Mouse (Mus musculus): ENCODE data around the gene Mrgbp.

The Mrgbp gene

GRCm38 (mm10) chr2:180581002-180581401, at the start of gene Mrgbp:
TSS of gene Mrgbp (plus strand) at chr2:180581304.
- peak; percentile 28 for DNase-seq (ENCODE audit: low spot score)

DNA sequence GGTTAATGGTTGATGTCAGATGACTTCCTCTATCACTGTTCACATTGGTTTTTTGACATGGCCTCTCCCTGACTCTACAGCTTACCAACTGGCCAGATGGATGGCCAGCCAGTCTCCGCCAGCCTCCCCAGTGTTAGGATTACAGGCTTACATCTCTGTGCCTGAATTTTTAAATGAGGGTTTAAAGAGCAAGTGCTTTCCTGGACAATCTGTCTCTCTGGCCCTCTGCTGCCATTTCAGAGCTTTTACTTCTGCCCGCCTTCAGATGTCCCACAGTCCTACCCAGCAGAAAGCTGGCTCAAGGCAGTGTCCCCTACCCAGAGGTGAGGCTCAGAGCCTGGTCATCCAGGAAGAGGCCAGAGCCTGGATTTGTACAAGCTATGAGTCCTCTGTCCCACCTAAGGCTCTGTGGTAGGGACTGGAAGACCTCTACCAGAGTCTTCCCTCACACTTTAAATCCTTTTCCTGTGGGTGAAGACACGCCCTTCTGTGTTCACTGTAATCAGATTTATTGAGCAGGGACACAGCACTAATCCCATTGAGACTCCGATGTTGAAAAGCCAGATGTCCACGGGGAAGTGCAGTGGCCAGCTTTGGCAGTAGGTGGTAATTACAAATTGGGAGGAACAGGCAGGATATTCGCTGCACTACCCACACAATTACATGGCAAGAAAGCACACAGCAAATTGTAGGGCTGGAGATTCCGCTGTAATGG, 49.3 kb upstream of the Mrgbp start:
- DNase-seq (ENCODE audit: low spot score) = no peak

DNA sequence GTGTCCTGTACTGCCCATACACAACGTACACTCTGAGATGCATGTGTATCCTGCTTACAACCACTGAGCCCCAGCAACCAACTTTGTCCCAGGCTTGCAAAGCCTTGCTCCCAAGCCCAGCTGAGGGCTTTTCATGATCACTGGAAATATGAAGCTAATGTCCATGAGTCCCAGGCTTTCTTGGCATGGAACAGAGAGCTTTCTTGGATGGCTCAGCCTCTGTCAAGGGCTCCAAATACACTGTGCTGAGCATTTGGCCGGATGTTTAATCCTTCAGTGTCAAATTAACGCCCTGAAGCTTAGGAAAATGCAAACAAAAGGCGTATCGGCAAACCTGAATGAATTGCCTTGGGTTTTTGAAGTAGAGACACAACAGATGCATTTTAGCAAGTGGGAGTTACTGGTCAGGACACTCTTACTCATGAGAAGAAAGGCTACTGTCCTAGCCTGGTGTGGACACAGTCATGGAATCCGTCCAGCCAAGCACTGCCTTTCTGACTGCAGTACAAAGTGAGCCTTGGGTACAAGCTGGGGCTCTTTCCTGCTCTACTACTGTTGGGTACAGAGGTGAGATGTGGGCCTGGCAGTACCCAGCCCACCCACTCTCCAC, 48.6 kb upstream of the Mrgbp start:
- DNase-seq (ENCODE audit: low spot score) = no peak

DNA sequence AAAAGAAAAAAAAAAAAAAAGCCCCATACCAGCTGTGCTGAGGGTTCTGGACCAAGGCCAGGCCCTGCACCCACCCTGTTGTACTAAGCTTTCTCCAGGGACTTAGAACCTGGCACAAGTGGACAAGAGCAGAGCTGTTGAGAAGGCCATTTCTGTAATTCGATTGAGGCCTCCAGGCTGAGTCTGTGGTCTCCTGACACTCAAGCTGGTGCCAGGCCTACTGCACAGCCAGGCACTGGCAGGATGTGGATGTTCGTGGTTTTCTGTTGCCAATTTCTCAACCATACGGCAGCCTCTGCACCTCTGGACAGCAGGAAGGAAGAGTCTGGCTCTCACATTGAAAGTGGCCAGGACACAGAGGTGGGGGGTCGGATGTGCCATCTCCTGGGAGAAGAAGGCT, 47.9 kb upstream of the Mrgbp start:
- DNase-seq (ENCODE audit: low spot score) = no peak

- DNase-seq (ENCODE audit: low spot score) = no peak
Measured at GRCm38 (mm10) chr2:180543675-180544074, 37.4 kb upstream of the Mrgbp start.

GRCm38 (mm10) chr2:180545046-180545445, 36.1 kb upstream of the Mrgbp start:
- DNase-seq (ENCODE audit: low spot score) = no peak

DNA sequence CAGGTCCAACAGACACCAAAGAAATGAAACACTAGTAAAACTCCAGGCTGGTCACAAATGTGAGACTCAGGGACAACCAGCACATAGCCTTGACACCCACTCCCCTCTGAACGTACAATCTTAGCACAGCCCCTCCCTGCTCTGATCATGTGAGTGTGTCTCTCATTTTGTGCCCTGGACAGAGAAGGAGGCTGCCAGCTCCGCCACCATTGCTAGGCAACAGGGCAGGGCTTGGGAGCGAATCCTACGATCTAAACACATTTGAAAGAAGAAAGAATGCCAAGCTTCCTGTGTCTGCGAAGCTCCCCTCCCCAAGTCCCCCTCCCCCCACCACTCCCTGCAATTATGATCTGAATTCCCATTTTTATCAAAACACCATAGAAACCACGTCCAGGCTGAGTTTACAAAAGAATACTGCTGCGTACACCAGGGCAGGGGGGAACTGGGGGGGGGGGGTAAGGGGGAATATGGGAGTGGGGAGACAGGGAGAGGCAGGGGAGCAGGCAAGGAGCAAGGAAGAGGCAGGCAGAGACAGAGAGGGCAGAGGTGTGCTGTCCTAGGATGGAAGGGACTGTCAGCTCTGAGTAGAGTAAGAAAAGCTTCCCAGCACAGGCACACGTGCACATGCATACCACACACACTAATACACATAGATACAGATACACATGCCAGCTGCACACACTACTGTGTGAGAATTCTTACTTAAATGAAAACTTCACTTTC, 33.6 kb upstream of the Mrgbp start:
- DNase-seq (ENCODE audit: low spot score) = no peak

- DNase-seq (ENCODE audit: low spot score) = no peak
Measured at GRCm38 (mm10) chr2:180552340-180552739, 28.8 kb upstream of the Mrgbp start.

DNA sequence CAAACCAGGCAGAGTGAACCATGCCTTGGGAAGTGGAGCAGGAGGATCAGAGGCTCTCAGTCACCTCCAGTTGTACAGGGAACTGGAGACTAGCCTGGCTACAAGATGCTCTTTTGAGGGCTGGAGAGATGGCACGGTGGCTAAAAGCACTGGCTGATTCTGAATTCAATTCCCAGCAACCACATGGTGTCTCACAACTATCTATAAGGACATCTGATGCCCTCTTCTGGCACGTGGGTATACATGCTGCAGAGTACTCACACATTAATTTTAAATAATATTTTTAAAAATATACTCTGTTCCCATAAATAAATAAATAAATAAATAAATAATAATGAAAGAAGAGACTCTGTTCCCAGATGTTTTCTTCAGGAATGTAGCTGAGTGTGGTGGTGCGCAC, 25.9 kb upstream of the Mrgbp start:
- DNase-seq (ENCODE audit: low spot score) = no peak

- no peak for DNase-seq (ENCODE audit: low spot score)
Measured at GRCm38 (mm10) chr2:180556470-180556869, 24.6 kb upstream of the Mrgbp start.

DNA sequence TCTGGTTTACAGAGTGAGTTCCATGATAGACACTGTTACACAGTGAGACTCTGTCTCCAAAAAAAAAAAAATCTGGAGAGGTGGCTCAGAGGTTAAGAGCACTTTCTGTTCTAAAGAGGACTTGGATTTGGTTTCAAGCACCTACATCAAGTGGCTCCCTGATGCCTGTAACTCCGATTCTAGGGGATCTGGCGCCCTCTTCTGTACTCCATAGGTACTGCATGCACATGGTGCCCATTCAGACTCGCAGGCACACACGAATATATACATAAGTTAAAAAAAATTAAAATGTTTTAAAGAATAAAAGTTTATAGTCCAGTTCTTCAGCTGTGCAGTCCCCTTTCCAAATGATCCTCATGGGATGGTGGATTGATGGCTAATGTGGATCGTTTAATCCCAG, 20.9 kb upstream of the Mrgbp start:
- DNase-seq (ENCODE audit: low spot score) = no peak

GRCm38 (mm10) chr2:180562146-180562545, 19.0 kb upstream of the Mrgbp start:
- no peak for DNase-seq (ENCODE audit: low spot score)

DNA sequence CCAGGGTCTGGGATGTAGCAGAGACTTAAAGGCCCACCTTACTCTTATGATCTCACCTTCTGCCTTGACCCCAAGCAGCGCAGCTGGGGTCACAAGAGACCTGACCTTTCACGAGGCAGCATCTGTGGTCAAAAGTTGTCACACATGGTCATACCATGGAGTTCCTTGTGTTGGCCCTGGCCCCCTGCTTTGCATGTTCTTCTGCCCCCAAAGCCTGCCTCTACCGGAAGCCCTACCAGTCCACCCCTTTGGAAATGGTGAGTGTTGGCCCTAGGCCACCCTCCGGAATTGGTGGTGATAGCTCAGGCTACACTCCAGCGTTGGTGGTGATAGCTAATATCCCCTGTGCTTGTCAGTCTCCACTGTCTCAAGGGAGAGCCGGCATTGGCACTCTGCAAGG, 17.8 kb upstream of the Mrgbp start:
- DNase-seq (ENCODE audit: low spot score) = no peak

GRCm38 (mm10) chr2:180563841-180564240, 17.3 kb upstream of the Mrgbp start:
- no peak for DNase-seq (ENCODE audit: low spot score)

DNA sequence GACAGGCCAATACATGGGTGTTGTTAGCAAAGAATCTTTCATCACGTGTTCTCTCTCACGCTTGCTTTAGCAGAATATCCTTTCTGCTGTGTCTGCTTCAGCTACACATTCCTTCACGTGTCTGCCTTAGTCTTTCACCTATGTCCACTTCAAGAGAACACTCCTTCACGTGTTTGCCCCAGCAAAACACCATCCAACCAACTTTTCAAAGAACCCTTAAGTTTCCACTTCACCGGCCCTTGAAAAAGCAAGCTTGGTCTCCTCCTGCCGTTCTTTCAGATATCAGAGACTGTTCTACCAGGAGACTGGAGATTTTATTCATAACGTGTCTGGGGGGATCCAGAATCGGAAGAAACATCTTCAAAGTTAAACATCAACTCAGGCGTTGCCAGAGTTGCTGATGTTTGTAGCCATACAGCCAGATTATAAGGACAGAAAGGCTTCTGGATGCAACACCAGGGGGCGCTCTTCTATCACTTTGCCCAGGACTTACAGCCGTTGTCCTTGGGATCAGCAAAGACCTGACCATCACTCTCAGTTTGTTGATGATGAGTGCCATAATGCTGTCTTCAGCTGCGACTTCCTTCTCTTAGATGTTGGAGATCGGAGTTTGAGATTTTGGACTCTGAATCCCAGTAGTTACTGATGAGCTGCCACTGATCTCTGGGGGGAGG, 14.7 kb upstream of the Mrgbp start:
- DNase-seq (ENCODE audit: low spot score) = peak; percentile 47

DNA sequence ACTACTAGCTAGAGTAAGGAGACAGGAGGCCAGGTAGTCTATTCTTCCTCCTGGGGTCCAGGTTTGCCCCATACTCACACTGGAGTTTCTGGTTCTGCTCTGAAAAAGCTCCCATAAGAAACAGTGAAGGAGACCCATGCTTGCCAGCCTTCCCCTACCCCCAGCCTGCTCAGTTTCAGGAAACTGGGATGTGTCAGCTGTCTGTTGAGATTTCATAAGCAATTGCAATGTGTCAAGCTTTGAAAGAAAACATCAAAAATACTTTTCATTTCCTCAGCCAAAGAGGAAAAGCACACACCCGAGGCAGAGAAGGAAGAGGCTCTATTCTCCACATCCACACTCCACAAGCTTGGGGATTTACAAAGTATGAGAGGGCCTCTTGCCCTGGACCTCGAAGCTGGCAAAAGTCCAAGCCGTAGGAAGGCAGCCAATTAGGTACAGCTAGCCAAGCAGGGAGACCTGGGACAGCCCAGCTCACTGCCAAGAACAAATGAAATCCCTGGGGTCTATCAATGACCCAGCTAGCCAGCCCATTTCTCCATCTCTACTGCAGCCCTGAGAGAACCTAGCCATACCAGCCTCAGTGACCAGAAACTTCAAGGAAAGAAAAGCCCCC, 12.0 kb upstream of the Mrgbp start:
- peak; percentile 55 for DNase-seq (ENCODE audit: low spot score)

DNA sequence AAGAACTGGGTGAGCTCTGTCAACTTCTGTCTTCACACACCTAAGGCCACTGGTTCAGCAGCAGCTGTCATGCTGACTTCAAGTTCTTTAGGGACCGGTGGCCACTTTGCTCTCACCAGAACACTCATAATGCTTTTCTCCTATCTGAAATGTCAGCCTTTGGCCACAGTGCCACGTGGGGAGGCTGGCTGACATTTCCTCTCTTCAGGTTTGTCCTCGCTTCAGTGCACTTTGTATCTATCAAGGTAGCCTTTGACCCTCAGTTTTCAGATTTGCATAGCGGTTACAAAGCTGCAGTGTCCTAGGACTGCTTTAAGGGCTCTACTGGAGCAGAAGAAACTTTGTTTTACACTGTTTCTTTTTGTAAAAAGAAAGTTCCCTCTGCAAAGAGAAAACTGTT, 4.6 kb upstream of the Mrgbp start:
- DNase-seq (ENCODE audit: low spot score) = no peak

DNA sequence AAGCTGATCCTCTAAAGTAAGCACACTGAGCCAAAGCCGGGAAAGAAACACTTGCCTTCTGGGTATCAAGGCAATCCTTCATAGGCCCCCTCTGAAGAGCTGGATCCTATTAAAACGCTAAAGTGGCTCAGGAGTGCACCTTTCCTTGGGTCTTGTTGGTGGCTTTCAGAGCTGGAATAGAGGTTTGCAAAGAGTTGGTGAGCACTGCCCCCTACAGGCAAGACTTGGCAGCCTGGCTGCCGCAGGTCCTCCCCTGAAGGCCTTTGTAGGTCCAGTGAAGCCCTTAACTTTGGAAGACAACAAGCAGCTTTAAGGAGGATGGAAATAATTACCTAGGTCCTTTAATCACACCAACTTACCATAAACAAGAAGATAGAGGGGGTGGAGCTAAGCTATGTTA, 2.4 kb upstream of the Mrgbp start:
- DNase-seq (ENCODE audit: low spot score) = peak; percentile 64

- DNase-seq (ENCODE audit: low spot score) = peak; percentile 97
Measured at GRCm38 (mm10) chr2:180582481-180583153, 1.5 kb downstream of the Mrgbp start.

DNA sequence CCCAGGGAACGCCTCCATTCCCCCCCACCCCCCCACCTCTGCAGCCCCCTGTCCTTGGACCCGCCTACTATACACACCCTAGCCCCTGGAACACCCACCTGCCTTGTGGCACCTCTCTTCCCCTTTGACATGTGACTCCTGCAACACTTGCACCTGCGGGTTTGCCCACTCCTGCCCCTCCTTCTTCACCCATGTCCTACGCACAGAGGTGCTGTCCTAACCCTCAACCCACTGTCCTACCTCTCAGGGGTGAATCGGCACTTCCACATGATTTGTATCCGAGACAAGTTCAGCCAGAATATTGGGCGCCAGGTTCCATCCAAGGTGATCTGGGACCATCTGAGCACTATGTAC, 2.0 kb downstream of the Mrgbp start:
- no peak for DNase-seq (ENCODE audit: low spot score)

- DNase-seq (ENCODE audit: low spot score) = no peak
Measured at GRCm38 (mm10) chr2:180588736-180589122, 7.6 kb downstream of the Mrgbp start.
